Mouse (Mus musculus): ENCODE measurements around the gene Ercc2. TPM values are rescaled to one million over a fixed set of nuclear protein-coding genes. Genes with fewer than 3 reads are reported as not detected.
A peak's percentile ranks its signal among the peaks of the same experiment; 100 is the strongest.

The Ercc2 gene
- polyA plus RNA-seq, 1 experiment from 2014 or later, result 8.7 TPM

DNA sequence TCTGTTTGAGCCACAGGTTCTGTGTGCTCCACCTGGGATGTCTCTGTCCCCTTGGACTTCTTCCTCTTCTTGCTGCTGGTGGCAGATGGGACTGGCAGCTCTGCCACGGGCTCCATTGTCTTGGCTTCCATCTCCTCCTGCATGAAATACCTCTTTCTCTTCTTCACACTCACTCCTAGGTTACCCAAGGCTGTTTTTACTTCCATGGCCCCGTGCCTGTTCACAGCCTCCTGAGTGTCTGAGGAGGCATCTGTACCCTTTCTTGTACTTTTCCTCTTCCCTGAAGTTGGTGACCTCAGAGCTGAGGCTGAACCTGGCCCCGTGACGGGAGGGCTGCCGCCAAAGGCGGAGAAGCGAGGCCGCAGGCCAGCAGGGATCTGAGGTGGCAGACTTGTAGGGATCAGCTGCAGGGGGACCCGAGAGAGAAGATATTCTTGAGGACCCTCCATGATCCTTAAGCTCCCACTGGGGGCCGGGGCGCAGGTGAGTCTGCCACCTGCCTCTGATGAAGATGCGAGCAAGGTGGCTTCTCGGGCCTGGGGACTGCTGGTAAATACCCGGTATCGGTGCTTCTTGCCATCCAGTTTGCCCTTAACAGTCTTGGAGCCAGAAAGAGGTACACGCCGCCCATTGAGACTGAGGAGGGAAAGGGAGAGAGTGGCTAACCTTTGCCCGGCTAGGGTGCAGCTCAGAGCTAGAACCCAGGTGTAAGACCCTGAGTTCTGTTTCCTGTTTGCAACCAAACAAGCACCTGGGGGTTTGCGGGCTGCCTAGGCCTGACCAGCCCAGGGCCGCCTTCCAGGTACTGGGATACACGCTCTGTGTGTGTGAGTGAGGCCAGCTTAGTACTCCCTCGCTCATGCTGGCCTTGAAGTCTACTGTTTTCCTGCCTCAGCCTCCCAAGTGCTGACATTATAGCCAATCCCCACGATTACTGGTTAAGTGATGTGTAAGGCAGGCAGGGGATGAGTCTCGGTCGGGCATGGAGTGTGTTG, 24.1 kb upstream of the Ercc2 start:
- Histone ChIP-seq H3K4me2 (replicated peaks; ENCODE audit: low read depth, low read length) (peak overlapping the region; percentile 96; the same call in 1 of the 2 replicates), H3K9ac (ENCODE audit: low read depth, low read length) (no peak overlapping the region), H3K9me3 (ENCODE audit: control insufficient read depth, low read length) (no peaks in the 10 kb centered on the region), H3K27me3 (ENCODE audit: control insufficient read depth, insufficient read depth, low read length) (peaks cover 4% of the 10 kb centered on the region; the same call in 1 of the 2 replicates), H3K27ac (ENCODE audit: low read depth, low read length) (no peak overlapping the region), H3K4me1 (replicated peaks; ENCODE audit: control insufficient read depth, insufficient read depth, low read length) (peaks cover 15% of the 10 kb centered on the region; the same call in 1 of the 2 replicates), H3K4me3 (ENCODE audit: low read depth, low read length) (peak overlapping the region; percentile 5; the same call in 1 of the 2 replicates), H3K36me3 (ENCODE audit: control insufficient read depth, insufficient read depth, low read length) (peaks cover 16% of the 10 kb centered on the region)
- DNase-seq (ENCODE audit: low spot score), result no peak
- no peak for ATAC-seq (ENCODE audit: low FRiP score)
- WGBS, result 92% methylated on average over 25 of the region's 25 CpGs

DNA sequence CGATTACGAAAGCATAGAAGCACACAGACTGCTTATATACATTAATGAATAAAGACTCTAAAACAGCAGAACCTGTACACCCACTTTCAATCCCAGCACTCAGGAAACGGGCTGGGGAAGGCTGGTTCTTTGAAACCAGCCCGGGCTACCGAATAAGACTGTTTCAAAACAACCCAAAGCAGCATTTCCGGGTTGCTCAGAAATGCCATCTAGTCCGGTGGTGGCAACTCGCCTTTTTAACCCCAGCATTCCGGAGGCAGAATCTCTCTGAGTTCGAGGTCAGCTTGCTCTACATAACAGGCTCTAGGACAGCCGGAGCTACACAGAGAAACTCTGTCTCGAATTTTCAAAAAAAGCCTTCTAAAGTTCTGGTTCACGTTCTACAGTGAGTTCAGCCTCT, 23.2 kb upstream of the Ercc2 start:
- 24% methylated on average over 13 of the region's 13 CpGs for WGBS
- DNase-seq (ENCODE audit: low spot score) (no peak), ATAC-seq (ENCODE audit: low FRiP score) (no peak)
- H3K9ac ChIP-seq (ENCODE audit: low read depth, low read length), result peak overlapping the region; percentile 59
- peak overlapping the region; percentile 62 for H3K4me3 ChIP-seq (ENCODE audit: low read depth, low read length)
- no peaks in the 10 kb centered on the region for H3K9me3 ChIP-seq (ENCODE audit: control insufficient read depth, low read length)
- peaks cover 14% of the 10 kb centered on the region for H3K36me3 ChIP-seq (ENCODE audit: control insufficient read depth, insufficient read depth, low read length)
- H3K27ac ChIP-seq (ENCODE audit: low read depth, low read length), result no peak overlapping the region
- peak overlapping the region; percentile 96 for H3K4me2 ChIP-seq (replicated peaks; ENCODE audit: low read depth, low read length)
- H3K27me3 ChIP-seq (ENCODE audit: control insufficient read depth, insufficient read depth, low read length), result peaks cover 4% of the 10 kb centered on the region; the same call in 1 of the 2 replicates
- peaks cover 15% of the 10 kb centered on the region; the same call in 1 of the 2 replicates for H3K4me1 ChIP-seq (replicated peaks; ENCODE audit: control insufficient read depth, insufficient read depth, low read length)

DNA sequence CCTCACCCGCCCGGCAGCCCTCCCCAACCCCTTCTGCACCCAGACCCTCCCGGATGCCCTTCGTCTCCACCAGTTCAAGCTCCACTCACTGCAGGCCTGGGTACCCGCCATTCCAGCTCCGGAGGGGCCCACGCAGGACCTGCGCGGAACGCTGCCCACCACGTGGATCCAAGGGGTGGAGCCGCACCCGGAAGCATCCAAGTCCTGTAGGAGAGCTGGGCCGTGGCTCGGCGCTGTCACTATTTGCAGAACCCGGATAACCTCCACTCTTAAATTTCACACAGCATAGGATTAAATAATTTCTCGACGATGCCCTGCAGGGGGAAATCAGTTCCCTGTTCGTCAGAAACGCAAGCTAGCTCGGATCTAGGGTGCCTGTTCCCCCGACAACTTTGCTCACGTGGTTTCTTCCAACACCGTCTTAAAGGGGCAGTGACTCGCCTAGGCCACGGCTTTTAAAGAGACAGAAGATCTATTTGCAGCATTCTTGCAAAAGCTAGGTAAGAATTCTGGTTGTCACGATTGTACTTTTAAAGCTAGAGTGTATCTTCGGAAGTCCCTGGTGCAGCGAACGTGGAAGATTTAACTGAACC, 22.4 kb upstream of the Ercc2 start, which contains the start of the genes Cd3eap and Ppp1r13l:
TSS of gene Cd3eap (minus strand) at position 185 of the 593 bp plus-strand sequence.
TSS of gene Ppp1r13l (plus strand) at position 451 of the 593 bp plus-strand sequence.
- ATAC-seq (ENCODE audit: low FRiP score) (peak; percentile 68), DNase-seq (ENCODE audit: low spot score) (peak; percentile 86)
- H3K4me2 ChIP-seq (replicated peaks; ENCODE audit: low read depth, low read length), result peak within 1 kb of the TSS; percentile 96
- peak within 1 kb of the TSS; percentile 62 for H3K4me3 ChIP-seq (ENCODE audit: low read depth, low read length)
- peak within 1 kb of the TSS; percentile 59 for H3K9ac ChIP-seq (ENCODE audit: low read depth, low read length)
- peak within 1 kb of the TSS; percentile 17; the same call in 1 of the 2 replicates for H3K27ac ChIP-seq (ENCODE audit: low read depth, low read length)
- WGBS, result under 1% methylated on average over 31 of the region's 31 CpGs
- peaks cover 15% of the 10 kb centered on the region; the same call in 1 of the 2 replicates for H3K4me1 ChIP-seq (replicated peaks; ENCODE audit: control insufficient read depth, insufficient read depth, low read length)
- H3K27me3 ChIP-seq (ENCODE audit: control insufficient read depth, insufficient read depth, low read length), result peaks cover 4% of the 10 kb centered on the region; the same call in 1 of the 2 replicates
- H3K9me3 ChIP-seq (ENCODE audit: control insufficient read depth, low read length), result no peaks in the 10 kb centered on the region
- H3K36me3 ChIP-seq (ENCODE audit: control insufficient read depth, insufficient read depth, low read length), result peaks cover 9% of the 10 kb centered on the region

DNA sequence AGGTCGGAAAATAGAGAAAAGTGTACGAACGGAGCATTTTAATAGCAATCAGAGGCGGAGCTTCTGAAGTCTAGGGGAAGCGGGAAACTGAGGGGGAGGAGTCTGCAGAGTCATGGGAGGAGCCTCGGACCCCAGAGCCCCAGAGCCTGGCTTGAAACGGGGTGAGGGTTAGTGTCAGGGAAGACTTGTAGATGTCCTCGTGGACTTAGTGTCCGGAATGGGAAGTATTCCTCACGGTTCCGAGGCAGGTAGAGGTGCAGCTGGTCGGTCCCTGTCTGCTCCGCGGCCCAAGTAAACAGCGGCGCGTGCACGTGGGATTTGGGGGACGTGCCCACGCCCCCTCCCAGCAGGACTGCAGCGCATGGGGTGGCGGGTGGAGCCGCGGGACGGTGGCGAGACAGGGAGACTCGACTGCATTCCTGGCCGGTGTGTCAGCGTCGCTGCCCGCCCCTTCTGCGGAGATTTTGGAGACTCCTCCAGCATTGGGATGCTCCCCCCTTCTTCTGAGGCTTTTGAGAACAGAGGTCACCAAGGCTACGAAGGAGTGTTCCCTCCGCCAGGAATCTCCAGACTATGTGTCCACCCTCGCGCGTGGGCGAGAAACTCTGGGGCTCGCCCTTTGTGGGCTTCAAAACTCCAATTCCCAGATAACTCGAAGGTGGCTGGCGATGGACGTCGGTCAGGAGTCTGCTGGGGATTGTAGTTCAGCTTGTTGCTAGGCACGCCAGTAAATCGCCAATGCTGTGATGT, 21.7 kb upstream of the Ercc2 start:
- Histone ChIP-seq H3K9ac (ENCODE audit: low read depth, low read length) (peak overlapping the region; percentile 59), H3K4me3 (ENCODE audit: low read depth, low read length) (peak overlapping the region; percentile 62), H3K36me3 (ENCODE audit: control insufficient read depth, insufficient read depth, low read length) (peaks cover 6% of the 10 kb centered on the region; the same call in 1 of the 2 replicates), H3K4me1 (replicated peaks; ENCODE audit: control insufficient read depth, insufficient read depth, low read length) (peaks cover 15% of the 10 kb centered on the region; the same call in 1 of the 2 replicates), H3K27ac (ENCODE audit: low read depth, low read length) (peak overlapping the region; percentile 7; the same call in 1 of the 2 replicates), H3K9me3 (ENCODE audit: control insufficient read depth, low read length) (no peaks in the 10 kb centered on the region), H3K27me3 (ENCODE audit: control insufficient read depth, insufficient read depth, low read length) (peaks cover 4% of the 10 kb centered on the region; the same call in 1 of the 2 replicates), H3K4me2 (replicated peaks; ENCODE audit: low read depth, low read length) (peak overlapping the region; percentile 96)
- peak; percentile 77 for ATAC-seq (ENCODE audit: low FRiP score)
- WGBS, result under 1% methylated on average over 45 of the region's 45 CpGs
- peak; percentile 85 for DNase-seq (ENCODE audit: low spot score)

DNA sequence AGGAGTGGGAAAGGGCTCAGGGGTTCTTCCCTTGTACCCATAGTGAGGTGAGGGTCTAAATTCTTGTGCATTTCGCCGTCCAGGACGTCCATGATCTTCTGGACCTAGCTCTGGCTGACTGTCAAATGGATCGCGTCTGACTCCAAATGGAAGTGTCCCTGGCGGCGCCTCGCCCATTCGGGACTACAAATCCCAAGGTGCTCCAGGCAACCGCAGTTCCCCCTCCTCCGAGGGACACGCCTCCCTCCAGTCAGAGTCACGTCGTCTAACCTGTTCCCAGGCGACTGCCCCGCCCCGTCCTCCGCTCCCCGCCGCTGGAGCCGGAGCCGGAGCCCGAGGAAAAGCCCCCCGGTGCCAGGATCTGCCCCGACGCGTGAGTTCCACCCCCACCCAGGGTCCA, 20.9 kb upstream of the Ercc2 start:
- Histone ChIP-seq H3K4me3 (ENCODE audit: low read depth, low read length) (peak overlapping the region; percentile 62), H3K4me2 (replicated peaks; ENCODE audit: low read depth, low read length) (peak overlapping the region; percentile 96), H3K9ac (ENCODE audit: low read depth, low read length) (peak overlapping the region; percentile 38; the same call in 1 of the 2 replicates), H3K36me3 (ENCODE audit: control insufficient read depth, insufficient read depth, low read length) (peaks cover 6% of the 10 kb centered on the region; the same call in 1 of the 2 replicates), H3K27me3 (ENCODE audit: control insufficient read depth, insufficient read depth, low read length) (peaks cover 4% of the 10 kb centered on the region; the same call in 1 of the 2 replicates), H3K27ac (ENCODE audit: low read depth, low read length) (no peak overlapping the region), H3K9me3 (ENCODE audit: control insufficient read depth, low read length) (no peaks in the 10 kb centered on the region), H3K4me1 (replicated peaks; ENCODE audit: control insufficient read depth, insufficient read depth, low read length) (peaks cover 15% of the 10 kb centered on the region; the same call in 1 of the 2 replicates)
- peak; percentile 88 for DNase-seq (ENCODE audit: low spot score)
- ATAC-seq (ENCODE audit: low FRiP score), result peak; percentile 64
- under 1% methylated on average over 27 of the region's 27 CpGs for WGBS

DNA sequence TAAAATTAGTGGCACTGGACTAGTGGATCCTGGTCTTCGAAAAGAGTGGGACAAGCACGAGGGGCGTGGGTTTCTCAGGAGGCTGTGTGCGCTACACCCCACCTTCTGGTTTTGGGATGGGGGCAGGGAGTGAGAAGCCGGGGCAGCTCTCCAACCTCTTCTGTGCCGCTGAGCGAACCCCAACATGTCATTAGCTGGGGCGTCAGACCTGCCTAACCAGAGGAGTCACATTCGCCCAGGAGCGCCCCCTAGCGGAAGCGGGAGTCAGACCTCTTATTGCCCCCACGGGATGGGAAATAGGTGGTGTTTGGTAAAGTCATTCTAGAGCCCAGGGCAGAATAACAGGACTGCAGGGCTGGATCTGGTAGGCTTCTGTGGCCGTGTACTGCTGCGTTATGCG, 20.1 kb upstream of the Ercc2 start:
- H3K9ac ChIP-seq (ENCODE audit: low read depth, low read length), result no peak overlapping the region
- peak overlapping the region; percentile 62 for H3K4me3 ChIP-seq (ENCODE audit: low read depth, low read length)
- peaks cover 15% of the 10 kb centered on the region; the same call in 1 of the 2 replicates for H3K4me1 ChIP-seq (replicated peaks; ENCODE audit: control insufficient read depth, insufficient read depth, low read length)
- DNase-seq (ENCODE audit: low spot score), result peak; percentile 80
- H3K9me3 ChIP-seq (ENCODE audit: control insufficient read depth, low read length), result no peaks in the 10 kb centered on the region
- H3K36me3 ChIP-seq (ENCODE audit: control insufficient read depth, insufficient read depth, low read length), result 0 out of 2 replicates have a peak, but pooled peaks cover 2% of the 10 kb centered on the region
- peaks cover 4% of the 10 kb centered on the region; the same call in 1 of the 2 replicates for H3K27me3 ChIP-seq (ENCODE audit: control insufficient read depth, insufficient read depth, low read length)
- 13% methylated on average over 16 of the region's 16 CpGs for WGBS
- peak overlapping the region; percentile 96 for H3K4me2 ChIP-seq (replicated peaks; ENCODE audit: low read depth, low read length)
- no peak for ATAC-seq (ENCODE audit: low FRiP score)
- no peak overlapping the region for H3K27ac ChIP-seq (ENCODE audit: low read depth, low read length)

DNA sequence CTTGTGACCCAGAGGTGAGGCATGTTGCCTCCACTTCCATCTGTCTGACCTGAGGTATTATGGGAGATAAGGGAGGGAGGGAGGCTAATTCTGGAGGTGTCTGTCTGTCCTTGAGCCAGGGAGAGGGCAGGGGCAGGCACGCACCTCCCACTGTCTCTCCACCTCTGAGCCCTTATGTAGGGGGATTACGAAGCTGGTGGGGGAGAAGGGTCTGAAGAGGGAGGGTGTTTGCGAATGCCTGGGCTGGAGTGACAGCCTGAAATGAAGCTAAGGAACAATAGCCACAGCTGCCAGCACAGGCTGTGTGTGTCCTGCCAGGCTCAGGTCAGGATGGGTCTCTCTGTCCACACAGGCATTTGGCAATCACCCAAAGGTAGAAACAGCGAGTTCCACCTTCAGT, 19.5 kb upstream of the Ercc2 start:
- Histone ChIP-seq H3K9ac (ENCODE audit: low read depth, low read length) (no peak overlapping the region), H3K9me3 (ENCODE audit: control insufficient read depth, low read length) (no peaks in the 10 kb centered on the region), H3K4me1 (replicated peaks; ENCODE audit: control insufficient read depth, insufficient read depth, low read length) (peaks cover 15% of the 10 kb centered on the region; the same call in 1 of the 2 replicates), H3K4me3 (ENCODE audit: low read depth, low read length) (no peak overlapping the region), H3K4me2 (replicated peaks; ENCODE audit: low read depth, low read length) (no peak overlapping the region), H3K27me3 (ENCODE audit: control insufficient read depth, insufficient read depth, low read length) (peaks cover 4% of the 10 kb centered on the region; the same call in 1 of the 2 replicates), H3K36me3 (ENCODE audit: control insufficient read depth, insufficient read depth, low read length) (0 out of 2 replicates have a peak, but pooled peaks cover under 1% of the 10 kb centered on the region), H3K27ac (ENCODE audit: low read depth, low read length) (no peak overlapping the region)
- 55% methylated on average over 4 of the region's 4 CpGs for WGBS
- DNase-seq (ENCODE audit: low spot score), result no peak
- ATAC-seq (ENCODE audit: low FRiP score), result no peak
